Mouse (Mus musculus): ENCODE measurements around the gene Nop9. TPM values are rescaled to one million over a fixed set of nuclear protein-coding genes. Genes with fewer than 3 reads are reported as not detected.

The Nop9 gene
- polyA plus RNA-seq, 1 experiment from 2014 or later: 16.2 TPM

- H3K9ac ChIP-seq (replicated peaks; ENCODE audit: low read depth): no peak overlapping the region
- DNase-seq (ENCODE audit: low spot score) (no peak), ATAC-seq (no peak)
- no peak for TF ChIP-seq CTCF (IDR thresholded peaks at IDR 0.05)
- H3K9me3 ChIP-seq (ENCODE audit: low read length): no peaks in the 10 kb centered on the region
- H3K4me1 ChIP-seq (ENCODE audit: insufficient read depth, low read depth, low read length): peaks cover 10% of the 10 kb centered on the region; the same call in 1 of the 2 replicates
- H3K4me3 ChIP-seq (ENCODE audit: low read depth, low read length): no peak overlapping the region
- WGBS: 70% methylated on average over 4 of the region's 4 CpGs
- no peaks in the 10 kb centered on the region for H3K36me3 ChIP-seq (ENCODE audit: insufficient read depth, low read length)
- H3K27me3 ChIP-seq (replicated peaks; ENCODE audit: insufficient read depth, low read length): no peaks in the 10 kb centered on the region
- H3K4me2 ChIP-seq (replicated peaks; ENCODE audit: low read depth, low read length): no peak overlapping the region
- no peak overlapping the region for H3K27ac ChIP-seq (ENCODE audit: low read length)
Measured at GRCm38 (mm10) chr14:55709509-55709908, 36.0 kb upstream of the Nop9 start.

- no peak overlapping the region for H3K4me3 ChIP-seq (ENCODE audit: low read depth, low read length)
- WGBS: 68% methylated on average over 7 of the region's 7 CpGs
- 0 out of 2 replicates have a peak, but pooled peaks cover 2% of the 10 kb centered on the region for H3K36me3 ChIP-seq (ENCODE audit: insufficient read depth, low read length)
- H3K4me1 ChIP-seq (ENCODE audit: insufficient read depth, low read depth, low read length): peaks cover 16% of the 10 kb centered on the region; the same call in 1 of the 2 replicates
- no peaks in the 10 kb centered on the region for H3K9me3 ChIP-seq (ENCODE audit: low read length)
- no peaks in the 10 kb centered on the region for H3K27me3 ChIP-seq (replicated peaks; ENCODE audit: insufficient read depth, low read length)
- H3K27ac ChIP-seq (ENCODE audit: low read length): no peak overlapping the region
- peak overlapping the region; percentile 60 for H3K4me2 ChIP-seq (replicated peaks; ENCODE audit: low read depth, low read length)
- no peak for TF ChIP-seq EP300 (IDR thresholded peaks at IDR 0.05)
- TF ChIP-seq CTCF (IDR thresholded peaks at IDR 0.05): peak; percentile 35
- no peak for DNase-seq (ENCODE audit: low spot score)
- ATAC-seq: no peak
- H3K9ac ChIP-seq (replicated peaks; ENCODE audit: low read depth): no peak overlapping the region
Measured at GRCm38 (mm10) chr14:55711786-55712185, 33.7 kb upstream of the Nop9 start.

GRCm38 (mm10) chr14:55713007-55713728, 32.3 kb upstream of the Nop9 start:
- Histone ChIP-seq H3K4me2 (replicated peaks; ENCODE audit: low read depth, low read length) (peak overlapping the region; percentile 60), H3K36me3 (ENCODE audit: insufficient read depth, low read length) (0 out of 2 replicates have a peak, but pooled peaks cover 6% of the 10 kb centered on the region), H3K4me3 (ENCODE audit: low read depth, low read length) (peak overlapping the region; percentile 38), H3K27me3 (replicated peaks; ENCODE audit: insufficient read depth, low read length) (no peaks in the 10 kb centered on the region), H3K27ac (ENCODE audit: low read length) (peak overlapping the region; percentile 66), H3K4me1 (ENCODE audit: insufficient read depth, low read depth, low read length) (peaks cover 16% of the 10 kb centered on the region; the same call in 1 of the 2 replicates), H3K9ac (replicated peaks; ENCODE audit: low read depth) (peak overlapping the region; percentile 39), H3K9me3 (ENCODE audit: low read length) (no peaks in the 10 kb centered on the region)
- peak; percentile 86 for DNase-seq (ENCODE audit: low spot score)
- 12% methylated on average over 24 of the region's 25 CpGs for WGBS
- peak; percentile 28 for TF ChIP-seq EP300 (IDR thresholded peaks at IDR 0.05)
- no peak for TF ChIP-seq CTCF (IDR thresholded peaks at IDR 0.05)
- ATAC-seq: peak; percentile 79

- TF ChIP-seq EP300 (IDR thresholded peaks at IDR 0.05) (no peak), CTCF (IDR thresholded peaks at IDR 0.05) (no peak)
- ATAC-seq (peak; percentile 36), DNase-seq (ENCODE audit: low spot score) (no peak)
- no peaks in the 10 kb centered on the region for H3K27me3 ChIP-seq (replicated peaks; ENCODE audit: insufficient read depth, low read length)
- peaks cover 16% of the 10 kb centered on the region; the same call in 1 of the 2 replicates for H3K4me1 ChIP-seq (ENCODE audit: insufficient read depth, low read depth, low read length)
- H3K9me3 ChIP-seq (ENCODE audit: low read length): no peaks in the 10 kb centered on the region
- peak within 1 kb of the TSS; percentile 60 for H3K4me2 ChIP-seq (replicated peaks; ENCODE audit: low read depth, low read length)
- H3K36me3 ChIP-seq (ENCODE audit: insufficient read depth, low read length): 0 out of 2 replicates have a peak, but pooled peaks cover 12% of the 10 kb centered on the region
- peak within 1 kb of the TSS; percentile 66 for H3K27ac ChIP-seq (ENCODE audit: low read length)
- WGBS: 9% methylated on average over 4 of the region's 4 CpGs
- H3K4me3 ChIP-seq (ENCODE audit: low read depth, low read length): peak within 1 kb of the TSS; percentile 38
- H3K9ac ChIP-seq (replicated peaks; ENCODE audit: low read depth): peak within 1 kb of the TSS; percentile 39
Measured at GRCm38 (mm10) chr14:55713729-55714122, 31.8 kb upstream of the Nop9 start, which contains the start of gene Tgm1. Tgm1 (minus strand) TSS chr14:55713926.

- peaks cover 16% of the 10 kb centered on the region; the same call in 1 of the 2 replicates for H3K4me1 ChIP-seq (ENCODE audit: insufficient read depth, low read depth, low read length)
- H3K27me3 ChIP-seq (replicated peaks; ENCODE audit: insufficient read depth, low read length): no peaks in the 10 kb centered on the region
- ATAC-seq (peak; percentile 70), DNase-seq (ENCODE audit: low spot score) (peak; percentile 91)
- H3K4me2 ChIP-seq (replicated peaks; ENCODE audit: low read depth, low read length): no peak overlapping the region
- H3K27ac ChIP-seq (ENCODE audit: low read length): peak overlapping the region; percentile 59
- TF ChIP-seq EP300 (IDR thresholded peaks at IDR 0.05): peak; percentile 24; the same call in 1 of the 2 replicates
- TF ChIP-seq CTCF (IDR thresholded peaks at IDR 0.05): no peak
- H3K4me3 ChIP-seq (ENCODE audit: low read depth, low read length): no peak overlapping the region
- 27% methylated on average over 6 of the region's 6 CpGs for WGBS
- no peaks in the 10 kb centered on the region for H3K9me3 ChIP-seq (ENCODE audit: low read length)
- 0 out of 2 replicates have a peak, but pooled peaks cover 17% of the 10 kb centered on the region for H3K36me3 ChIP-seq (ENCODE audit: insufficient read depth, low read length)
- no peak overlapping the region for H3K9ac ChIP-seq (replicated peaks; ENCODE audit: low read depth)
Measured at GRCm38 (mm10) chr14:55714893-55715292, 30.6 kb upstream of the Nop9 start.

GRCm38 (mm10) chr14:55716271-55716670, 29.2 kb upstream of the Nop9 start:
- WGBS: 88% methylated on average over 6 of the region's 6 CpGs
- H3K9me3 ChIP-seq (ENCODE audit: low read length): no peaks in the 10 kb centered on the region
- no peaks in the 10 kb centered on the region for H3K27me3 ChIP-seq (replicated peaks; ENCODE audit: insufficient read depth, low read length)
- TF ChIP-seq EP300 (IDR thresholded peaks at IDR 0.05) (no peak), CTCF (IDR thresholded peaks at IDR 0.05) (no peak)
- no peak overlapping the region for H3K4me3 ChIP-seq (ENCODE audit: low read depth, low read length)
- H3K36me3 ChIP-seq (ENCODE audit: insufficient read depth, low read length): 0 out of 2 replicates have a peak, but pooled peaks cover 18% of the 10 kb centered on the region
- DNase-seq (ENCODE audit: low spot score): no peak
- no peak overlapping the region for H3K9ac ChIP-seq (replicated peaks; ENCODE audit: low read depth)
- peaks cover 16% of the 10 kb centered on the region; the same call in 1 of the 2 replicates for H3K4me1 ChIP-seq (ENCODE audit: insufficient read depth, low read depth, low read length)
- no peak overlapping the region for H3K27ac ChIP-seq (ENCODE audit: low read length)
- ATAC-seq: no peak
- H3K4me2 ChIP-seq (replicated peaks; ENCODE audit: low read depth, low read length): no peak overlapping the region

Measured in lung, postnatal 0 days (tissue).